Mouse (Mus musculus) adrenal gland, adult 18-20 months (tissue): ENCODE measurements around the gene Dnajb1. TPM values are rescaled to one million over a fixed set of nuclear protein-coding genes. Genes with fewer than 3 reads are reported as not detected.

ENCODE experiments used
- DNase-seq, 2 experiments: peaks; one replicate each; pipeline ENCODE4 v3.0.0; 2021 to 2022; ENCODE audit warnings: low spot score in 2 of 2
- total RNA-seq, 2 experiments: library from RNA; stranded (reverse); gene quantifications; 1 replicate in 1 of 2; 2 replicates in 1 of 2; pipeline ENCODE4 v1.2.3; 2021

Gene Dnajb1
- total RNA-seq, 2 experiments from 2014 or later, result 75.9 to 83.0 TPM

- no peak for DNase-seq
Observed at GRCm38 (mm10) chr8:83609086-83609485, 1.1 kb downstream of the Dnajb1 start.

DNA sequence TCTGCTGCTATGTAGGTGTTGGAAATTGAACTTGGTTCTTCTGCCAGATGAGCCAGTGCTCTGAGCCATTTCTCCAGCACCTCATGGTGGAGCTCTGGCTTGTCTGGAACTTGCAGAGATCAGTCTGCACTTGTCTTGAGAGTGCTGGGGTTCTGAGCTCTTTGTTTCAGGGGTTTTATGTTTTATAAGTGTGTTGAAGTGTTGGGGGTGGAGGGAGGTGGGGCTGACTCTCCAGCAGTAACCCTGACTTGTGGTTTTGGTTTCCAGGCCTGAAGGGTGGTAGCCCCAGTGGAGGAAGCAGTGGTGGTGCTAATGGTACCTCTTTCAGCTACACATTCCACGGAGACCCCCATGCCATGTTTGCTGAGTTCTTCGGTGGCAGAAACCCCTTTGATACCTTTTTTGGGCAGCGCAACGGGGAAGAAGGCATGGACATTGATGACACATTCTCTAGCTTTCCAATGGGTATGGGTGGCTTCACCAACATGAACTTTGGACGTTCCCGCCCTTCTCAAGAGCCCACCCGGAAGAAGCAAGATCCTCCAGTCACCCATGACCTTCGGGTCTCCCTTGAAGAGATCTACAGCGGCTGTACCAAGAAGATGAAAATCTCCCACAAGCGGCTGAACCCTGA lies 1.7 kb downstream of the Dnajb1 start:
- no peak for DNase-seq

GRCm38 (mm10) chr8:83611921-83612320 lies 3.9 kb downstream of the Dnajb1 start:
- DNase-seq, result no peak

- DNase-seq, result no peak
Observed at GRCm38 (mm10) chr8:83613695-83614094, 5.7 kb downstream of the Dnajb1 start.

GRCm38 (mm10) chr8:83616625-83617024 lies 8.6 kb downstream of the Dnajb1 start:
- DNase-seq, result no peak

DNA sequence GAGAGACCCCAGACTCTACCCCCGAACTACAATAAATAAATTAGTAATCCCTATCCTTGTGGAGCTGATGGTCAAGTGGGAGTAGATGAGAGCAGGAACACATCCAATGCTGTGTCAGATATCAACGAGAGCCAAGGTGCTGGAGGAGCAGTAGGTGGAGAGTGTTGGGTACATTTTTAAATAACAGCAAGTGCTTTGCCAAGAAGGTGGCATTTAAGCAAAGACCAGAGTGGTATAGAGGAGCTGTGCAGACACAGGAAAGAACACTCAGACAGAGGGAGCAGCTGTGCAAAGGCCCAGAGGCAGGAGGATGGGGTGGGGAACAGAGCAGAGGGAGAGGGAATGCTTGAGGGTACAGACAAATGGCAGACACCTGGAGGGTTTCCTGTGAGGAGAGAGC lies 9.1 kb downstream of the Dnajb1 start:
- DNase-seq, result no peak

DNA sequence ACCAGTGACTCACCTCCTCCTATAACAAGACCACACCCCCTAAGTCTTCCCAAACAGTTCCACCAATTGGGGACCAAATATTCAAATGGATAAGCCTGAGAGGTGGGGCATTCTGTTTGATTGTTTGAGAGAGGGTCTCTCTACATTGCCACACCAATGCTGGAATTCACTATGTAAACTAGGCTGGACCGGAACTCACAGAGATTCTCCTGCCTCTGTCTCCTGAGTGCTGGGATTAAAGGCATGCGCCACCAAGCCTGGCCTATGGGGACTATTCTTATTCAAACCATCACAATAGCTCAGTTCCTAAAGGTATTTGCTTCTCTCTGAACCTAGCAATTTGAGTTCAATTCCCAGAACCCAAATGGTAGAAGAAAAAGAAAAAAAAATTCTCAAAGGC lies 10.6 kb downstream of the Dnajb1 start:
- no peak for DNase-seq

- DNase-seq, result no peak
Observed at GRCm38 (mm10) chr8:83619568-83620285, 11.7 kb downstream of the Dnajb1 start.

- no peak for DNase-seq
Observed at GRCm38 (mm10) chr8:83621691-83622388, 13.8 kb downstream of the Dnajb1 start.

DNA sequence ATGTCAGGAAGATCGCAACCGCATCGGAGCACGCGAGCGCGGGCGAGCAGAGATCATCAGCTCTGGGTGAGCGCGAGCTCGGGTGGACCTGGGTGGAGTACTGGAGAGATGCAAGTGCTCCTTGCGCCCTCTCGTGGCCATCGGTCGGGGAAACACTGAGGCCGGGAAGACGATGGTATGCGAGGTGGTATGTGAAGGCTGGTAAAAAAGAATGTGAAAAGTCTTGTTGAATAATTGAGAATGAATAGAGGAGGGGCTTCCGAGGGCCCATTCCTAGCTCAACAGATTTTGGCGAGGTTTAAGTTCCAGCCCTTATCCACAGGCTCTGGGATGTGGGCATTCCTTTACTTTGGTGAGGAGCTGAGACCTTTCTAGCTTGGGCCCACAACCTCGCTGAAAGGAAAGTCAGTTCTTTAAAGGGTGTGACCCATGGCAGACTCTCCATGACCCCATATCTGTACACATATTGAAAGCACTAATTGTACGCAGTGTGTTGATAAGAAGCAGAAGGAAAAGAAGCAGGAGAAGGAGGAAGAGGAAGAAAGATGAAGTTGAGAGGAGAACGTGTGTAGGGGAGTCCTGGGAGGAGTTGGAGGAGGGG lies 14.5 kb downstream of the Dnajb1 start:
- peak; percentile 80 to 90 for DNase-seq

DNA sequence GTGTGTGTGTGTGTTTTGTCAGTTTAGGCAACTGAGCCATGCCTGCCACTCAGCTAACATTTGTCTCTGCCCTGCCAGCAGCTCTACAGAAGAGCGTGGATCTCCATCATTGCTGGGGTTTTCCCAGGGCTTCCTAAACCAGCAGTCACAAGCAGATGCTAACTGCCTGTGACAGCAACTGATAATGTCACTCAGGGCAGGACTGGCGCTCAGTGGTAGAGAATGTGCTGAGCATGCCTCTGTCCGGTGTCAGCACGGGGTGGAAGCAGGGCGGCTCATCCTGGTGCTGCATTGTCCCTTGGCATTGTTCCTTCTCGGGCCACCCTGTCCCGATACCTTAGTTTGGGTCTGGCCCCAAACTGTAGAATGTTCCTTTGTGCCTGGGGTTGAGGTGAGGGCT lies 15.6 kb downstream of the Dnajb1 start:
- DNase-seq, result no peak

- DNase-seq, result no peak
Observed at GRCm38 (mm10) chr8:83624739-83625138, 16.7 kb downstream of the Dnajb1 start.

GRCm38 (mm10) chr8:83625676-83626299 lies 17.8 kb downstream of the Dnajb1 start:
- DNase-seq, result no peak

GRCm38 (mm10) chr8:83632083-83632707 lies 24.2 kb downstream of the Dnajb1 start:
- DNase-seq, result no peak

GRCm38 (mm10) chr8:83638856-83639255 lies 30.9 kb downstream of the Dnajb1 start:
- DNase-seq, result no peak

DNA sequence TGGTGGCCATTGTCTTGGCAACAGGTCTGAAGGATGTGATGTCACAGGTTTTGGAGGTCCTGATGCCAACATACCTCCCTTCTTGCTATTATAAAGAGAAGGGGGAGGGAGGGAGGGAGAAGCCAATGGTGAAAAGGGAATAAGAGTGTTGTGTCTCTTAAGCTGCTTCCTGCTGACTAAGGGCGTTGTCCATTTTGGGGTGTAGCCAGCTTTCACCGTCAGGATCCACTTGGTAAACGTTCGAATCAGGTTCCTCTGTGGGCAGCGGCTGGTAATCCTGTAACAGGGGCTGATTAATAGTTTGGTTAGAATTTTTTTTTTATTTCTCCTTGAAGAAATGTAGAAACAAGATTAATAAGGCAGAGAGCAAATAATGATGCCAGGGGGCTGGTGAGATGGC lies 31.7 kb downstream of the Dnajb1 start:
- no peak for DNase-seq

- DNase-seq, result no peak
Observed at GRCm38 (mm10) chr8:83647511-83647910, 39.5 kb downstream of the Dnajb1 start.

DNA sequence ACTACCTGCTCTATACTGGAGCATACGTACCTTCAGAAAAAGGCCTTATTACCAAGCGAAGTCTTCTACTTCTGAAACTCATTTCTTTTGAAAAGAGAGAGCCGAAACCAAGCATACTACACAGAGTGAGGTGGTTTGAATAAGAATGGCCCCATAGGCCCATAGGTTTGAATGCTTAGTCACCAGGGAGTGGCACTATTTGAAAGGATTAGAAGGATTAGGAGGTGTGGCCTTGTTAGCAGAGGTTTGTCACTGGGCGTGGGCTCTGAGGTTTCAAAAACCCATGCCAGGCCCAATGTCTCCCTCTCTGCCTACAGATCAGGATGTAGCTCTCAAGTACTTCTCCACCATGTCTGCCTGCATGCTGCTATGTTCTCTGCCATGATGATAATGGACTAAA lies 40.0 kb downstream of the Dnajb1 start:
- no peak for DNase-seq

- DNase-seq, result no peak
Observed at GRCm38 (mm10) chr8:83649699-83650098, 41.7 kb downstream of the Dnajb1 start.

GRCm38 (mm10) chr8:83652030-83652743 lies 44.2 kb downstream of the Dnajb1 start, which contains the start of gene Gipc1:
Gipc1 (plus strand) TSS chr8:83652677.
- DNase-seq, result peak; percentile 88
